Mouse (Mus musculus): Measurements from ENCODE around the gene Pex26.

Pex26 gene

DNA sequence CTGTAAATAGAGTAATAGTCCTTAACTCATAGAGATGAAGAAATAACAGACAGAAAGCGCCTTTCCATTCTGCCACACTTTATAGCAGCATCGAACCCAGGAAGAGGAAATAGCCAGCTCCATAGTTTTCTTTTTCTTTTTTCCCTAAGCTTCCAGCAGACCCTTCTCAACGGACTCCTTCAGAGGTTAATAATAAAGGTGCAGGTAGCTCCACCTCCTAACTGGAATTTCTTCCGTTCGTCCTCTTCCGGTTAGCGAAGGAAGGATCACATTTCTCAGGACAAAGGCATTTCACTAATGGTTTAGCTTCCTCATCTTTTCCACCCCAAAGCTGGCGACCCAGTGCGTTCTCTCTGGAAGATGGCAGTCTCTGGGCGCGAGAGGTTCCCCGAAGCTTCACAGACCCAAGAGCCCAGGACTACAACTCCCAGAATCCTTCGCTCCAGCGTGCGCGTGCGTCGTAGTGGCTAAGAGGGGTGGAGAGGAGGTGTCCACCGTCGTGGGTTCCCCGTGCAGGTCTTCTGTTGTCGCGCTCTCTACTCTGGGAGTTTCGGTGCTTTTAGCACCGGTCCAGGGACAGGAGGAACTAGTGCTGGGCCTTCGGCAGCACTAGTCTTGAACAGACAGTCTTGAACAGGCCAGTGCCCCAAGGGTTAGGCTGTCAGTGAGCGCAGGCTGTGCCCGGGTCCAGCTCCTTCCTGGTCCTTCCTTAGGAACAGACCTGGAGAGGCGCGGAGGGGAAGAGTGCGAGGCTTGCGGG, at the start of gene Pex26:
TSS of gene Pex26 (plus strand) at position 254 of the 760 bp plus-strand sequence.
- DNase-seq (ENCODE audit: low read depth in 1 of 2, low spot score in 2 of 2): peak; percentile 73 to 89

- DNase-seq (ENCODE audit: low read depth in 1 of 2, low spot score in 2 of 2): no peak
Measured at GRCm38 (mm10) chr6:121134249-121134648, 49.2 kb upstream of the Pex26 start.

DNA sequence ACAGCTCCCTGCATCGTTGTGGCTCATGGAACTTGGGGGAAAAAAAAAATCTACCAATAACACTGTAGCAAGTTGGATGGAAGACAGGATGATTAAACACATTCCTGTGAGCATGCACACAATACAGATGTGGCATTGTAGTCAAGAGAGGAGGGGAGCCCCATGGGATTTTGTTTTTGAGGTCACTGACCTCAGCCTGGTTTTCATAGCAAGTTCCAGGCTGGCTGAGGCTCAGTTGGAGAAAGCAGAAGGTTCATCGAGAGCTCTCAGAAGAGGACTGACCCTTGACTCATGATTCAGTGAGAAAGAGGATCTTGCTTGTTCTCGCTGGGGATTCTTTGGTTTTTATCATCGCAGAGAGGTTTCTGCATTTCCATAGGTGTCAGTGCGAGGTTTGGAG, 48.6 kb upstream of the Pex26 start:
- DNase-seq (ENCODE audit: low read depth in 1 of 2, low spot score in 2 of 2): no peak

GRCm38 (mm10) chr6:121137222-121137621, 46.2 kb upstream of the Pex26 start:
- no peak for DNase-seq (ENCODE audit: low read depth in 1 of 2, low spot score in 2 of 2)

- no peak for DNase-seq (ENCODE audit: low read depth in 1 of 2, low spot score in 2 of 2)
Measured at GRCm38 (mm10) chr6:121138338-121139040, 45.0 kb upstream of the Pex26 start.

GRCm38 (mm10) chr6:121139271-121139670, 44.2 kb upstream of the Pex26 start:
- no peak for DNase-seq (ENCODE audit: low read depth in 1 of 2, low spot score in 2 of 2)

DNA sequence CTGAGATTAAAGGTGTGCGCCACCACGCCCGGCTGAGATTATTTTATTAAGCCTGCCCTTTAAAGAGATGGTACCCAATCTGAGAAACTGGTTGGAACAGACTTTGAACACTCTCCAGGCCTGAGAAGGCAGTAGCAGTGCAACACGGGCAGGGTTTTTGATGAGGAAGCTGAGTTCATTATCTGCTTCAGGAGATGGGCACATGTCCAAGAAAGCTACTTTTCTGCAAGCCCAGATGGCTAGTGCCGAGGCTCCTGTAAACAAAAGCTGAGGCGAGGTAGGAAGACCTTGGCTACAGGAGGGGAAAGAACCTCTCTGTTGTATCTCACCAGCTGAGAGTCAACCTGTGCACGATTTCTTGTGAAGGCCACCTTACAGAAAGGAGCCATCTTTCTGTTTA, 41.2 kb upstream of the Pex26 start:
- DNase-seq (ENCODE audit: low read depth in 1 of 2, low spot score in 2 of 2): no peak

- DNase-seq (ENCODE audit: low read depth in 1 of 2, low spot score in 2 of 2): no peak
Measured at GRCm38 (mm10) chr6:121143439-121143838, 40.0 kb upstream of the Pex26 start.

DNA sequence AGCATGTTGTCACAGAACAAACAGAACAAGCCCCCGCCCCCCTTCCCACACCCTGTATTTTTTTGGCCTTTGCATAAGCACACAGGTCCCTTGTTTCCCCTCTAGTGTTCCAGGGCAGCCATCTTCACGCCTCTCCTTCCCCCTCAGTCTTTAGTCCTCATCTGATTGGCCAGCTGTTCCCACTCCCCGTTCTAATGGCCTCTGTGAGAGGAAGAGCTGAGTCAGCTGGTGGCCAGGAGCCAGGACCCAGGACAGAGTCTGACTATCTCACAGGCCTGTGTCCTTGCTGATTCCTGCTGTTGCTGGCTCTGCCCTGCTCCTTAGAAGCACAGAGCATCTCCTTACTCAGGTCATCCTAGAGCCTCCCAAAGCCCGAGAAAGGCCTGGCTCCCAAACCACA, 39.4 kb upstream of the Pex26 start:
- no peak for DNase-seq (ENCODE audit: low read depth in 1 of 2, low spot score in 2 of 2)

- no peak for DNase-seq (ENCODE audit: low read depth in 1 of 2, low spot score in 2 of 2)
Measured at GRCm38 (mm10) chr6:121145010-121145604, 38.4 kb upstream of the Pex26 start.

DNA sequence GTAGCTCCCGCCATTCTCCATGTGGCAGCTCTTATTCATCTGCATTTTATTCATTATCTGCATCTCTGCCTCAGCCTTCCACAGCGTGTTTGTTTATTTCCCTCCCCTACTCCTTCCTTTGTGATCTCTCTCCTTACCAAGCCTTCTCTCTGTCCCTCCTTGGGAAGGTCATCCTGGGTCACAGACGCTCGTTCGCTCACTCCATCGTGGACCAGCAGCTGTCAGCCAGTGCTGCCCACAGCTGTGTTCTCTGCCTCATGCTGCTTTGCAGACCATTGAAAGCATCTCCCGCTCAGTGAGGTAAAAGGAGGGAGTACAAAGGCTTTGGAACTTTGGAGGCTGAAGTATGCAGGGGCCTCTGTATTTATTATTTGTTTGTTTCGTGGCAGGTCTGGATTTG, 37.6 kb upstream of the Pex26 start:
- DNase-seq (ENCODE audit: low read depth in 1 of 2, low spot score in 2 of 2): no peak

DNA sequence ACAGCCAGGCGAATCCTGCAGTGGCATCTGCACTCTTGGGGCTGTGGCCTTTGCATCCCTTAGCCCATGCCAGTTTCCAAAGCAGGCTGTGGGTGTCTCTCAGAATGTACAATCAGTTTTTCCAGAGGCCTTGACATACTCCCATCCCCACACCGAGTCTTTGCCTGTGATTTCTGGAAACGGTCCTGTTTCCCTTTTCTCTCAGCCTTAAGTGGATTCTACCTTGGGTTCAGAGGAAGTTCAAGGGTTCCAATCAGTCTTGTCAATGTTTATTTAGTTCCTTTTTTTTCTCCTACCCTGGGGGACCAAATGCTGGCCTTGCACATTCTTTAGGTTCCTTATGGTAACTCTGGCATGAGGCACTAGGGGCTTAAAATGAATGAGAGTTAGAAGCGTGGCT, 36.7 kb upstream of the Pex26 start:
- no peak for DNase-seq (ENCODE audit: low read depth in 1 of 2, low spot score in 2 of 2)

DNA sequence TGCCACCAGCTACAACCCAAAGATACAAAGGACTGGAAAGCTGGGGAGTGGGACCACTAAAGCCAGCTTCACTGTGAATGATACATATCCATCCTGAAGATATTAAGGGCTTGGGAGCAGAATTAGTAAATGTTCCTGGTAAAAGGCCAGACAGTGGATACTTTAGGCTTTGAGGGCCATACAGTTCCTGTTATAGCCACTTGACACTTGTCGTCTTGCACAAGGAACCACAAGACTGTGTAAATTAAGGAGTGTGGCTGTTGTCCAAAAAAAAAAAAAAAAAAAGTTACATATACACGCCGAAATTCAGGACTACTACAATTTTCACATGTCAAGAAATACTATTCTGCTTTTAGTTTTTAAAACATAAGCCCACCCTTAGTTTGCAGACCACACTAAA, 35.1 kb upstream of the Pex26 start:
- DNase-seq (ENCODE audit: low read depth in 1 of 2, low spot score in 2 of 2): no peak

DNA sequence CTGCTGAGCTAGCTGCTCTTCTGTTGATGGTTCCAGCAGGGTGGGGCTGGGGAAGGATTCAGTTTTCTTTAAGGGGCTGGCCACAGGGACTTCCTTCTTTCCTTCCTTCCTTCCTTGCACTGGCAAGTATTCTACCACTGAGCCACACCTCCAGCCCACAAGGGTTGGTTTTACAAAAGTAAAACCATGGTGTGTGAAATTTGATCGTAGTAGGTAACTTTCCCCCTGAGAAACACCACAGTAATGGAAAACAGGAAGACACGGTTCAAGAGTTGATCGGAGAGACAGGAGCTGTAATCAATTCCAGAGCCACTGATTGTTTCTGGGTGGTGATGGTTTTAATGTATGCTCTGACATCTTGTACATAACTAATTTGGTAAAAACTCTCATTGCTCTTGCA, 34.0 kb upstream of the Pex26 start:
- no peak for DNase-seq (ENCODE audit: low read depth in 1 of 2, low spot score in 2 of 2)

- DNase-seq (ENCODE audit: low read depth in 1 of 2, low spot score in 2 of 2): no peak
Measured at GRCm38 (mm10) chr6:121150126-121150525, 33.3 kb upstream of the Pex26 start.

DNA sequence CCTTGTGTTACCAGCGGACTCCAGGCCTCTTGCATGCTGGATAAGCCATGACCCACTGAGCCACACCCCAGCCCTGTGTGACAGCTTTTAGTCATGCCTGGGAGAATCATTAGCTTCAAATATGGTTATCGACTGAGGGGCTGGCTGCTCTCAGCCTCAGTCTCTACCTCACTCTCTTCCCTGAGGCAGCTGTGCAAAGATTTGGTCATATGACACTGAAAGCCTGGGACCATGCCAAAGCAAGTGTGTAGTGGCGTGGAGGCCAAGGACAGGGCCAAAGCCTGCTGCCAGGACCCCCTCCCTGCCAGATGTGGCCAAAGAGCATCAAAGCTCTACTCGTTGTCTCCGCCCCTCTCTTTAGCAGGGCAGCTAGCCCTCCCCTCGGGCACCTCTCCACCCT, 31.7 kb upstream of the Pex26 start:
- DNase-seq (ENCODE audit: low read depth in 1 of 2, low spot score in 2 of 2): no peak

GRCm38 (mm10) chr6:121153177-121153576, 30.3 kb upstream of the Pex26 start:
- no peak for DNase-seq (ENCODE audit: low read depth in 1 of 2, low spot score in 2 of 2)

- no peak for DNase-seq (ENCODE audit: low read depth in 1 of 2, low spot score in 2 of 2)
Measured at GRCm38 (mm10) chr6:121154451-121155300, 28.8 kb upstream of the Pex26 start.

DNA sequence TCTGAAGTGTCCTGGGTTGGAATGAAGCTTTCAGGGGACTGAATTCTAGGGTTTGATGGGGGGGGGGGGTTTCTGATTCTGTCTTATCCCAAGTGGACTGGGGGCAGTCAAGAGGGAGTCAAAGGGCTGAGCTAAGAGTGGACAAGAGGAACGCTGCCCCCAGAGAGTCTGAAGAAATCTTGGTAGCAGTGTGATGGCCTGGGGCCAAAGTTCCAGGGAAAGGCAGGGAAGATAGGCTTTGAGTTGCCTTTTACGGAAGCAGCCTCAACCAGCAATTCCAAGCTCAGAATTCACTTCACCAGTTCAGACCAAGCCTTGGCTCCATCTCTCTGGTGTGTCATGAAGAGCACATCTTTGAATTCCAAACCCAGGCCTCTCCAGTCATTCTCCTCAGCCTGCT, 27.4 kb upstream of the Pex26 start:
- DNase-seq (ENCODE audit: low read depth in 1 of 2, low spot score in 2 of 2): no peak

- no peak for DNase-seq (ENCODE audit: low read depth in 1 of 2, low spot score in 2 of 2)
Measured at GRCm38 (mm10) chr6:121159616-121160015, 23.9 kb upstream of the Pex26 start.

GRCm38 (mm10) chr6:121160126-121160525, 23.3 kb upstream of the Pex26 start:
- no peak for DNase-seq (ENCODE audit: low read depth in 1 of 2, low spot score in 2 of 2)

Data from monocyte, adult 2 months (primary cell).